Mouse (Mus musculus) liver, postnatal 0 days (tissue): Measurements from ENCODE around the gene Chpt1.

ENCODE experiments used
- CTCF ChIP-seq: sonication (generic); IDR thresholded peaks from 2 replicates; pipeline ENCODE4 v1.5.1; 2016; ENCODE audit warnings: antibody characterized with exemption, low read depth
- EP300 ChIP-seq: IDR thresholded peaks from 2 replicates; pipeline ENCODE4 v1.6.1; 2016; ENCODE audit warnings: antibody characterized with exemption, low read depth, mild to moderate bottlenecking

GRCm38 (mm10) chr10:88503421-88504314 is at the start of gene Chpt1:
- TF ChIP-seq CTCF (no peak), EP300 (no peak)
